Mouse (Mus musculus): ENCODE results near the gene Pnmal2. TPM values are rescaled to one million over a fixed set of nuclear protein-coding genes. Genes with fewer than 3 reads are reported as not detected.
A peak's percentile ranks its signal among the peaks of the same experiment; 100 is the strongest.

Gene Pnmal2
- polyA plus RNA-seq, 1 experiment from 2014 or later: 4.7 TPM

- no peaks in the 10 kb centered on the region for H3K27me3 ChIP-seq (ENCODE audit: control insufficient read depth, insufficient read depth, low read length)
- ATAC-seq (ENCODE audit: low FRiP score, low TSS enrichment) (no peak; the same call in 1 of the 2 replicates), DNase-seq (ENCODE audit: low spot score) (peak; percentile 54)
- WGBS: 34% methylated on average over 13 of the region's 14 CpGs
- H3K9ac ChIP-seq (ENCODE audit: low read length): no peak overlapping the region
- no peak overlapping the region for H3K27ac ChIP-seq (replicated peaks)
- H3K4me1 ChIP-seq (replicated peaks; ENCODE audit: control insufficient read depth, insufficient read depth): no peaks in the 10 kb centered on the region
- H3K4me3 ChIP-seq (ENCODE audit: low read depth, low read length): no peak overlapping the region
- H3K4me2 ChIP-seq (replicated peaks; ENCODE audit: low read depth): no peak overlapping the region
- H3K9me3 ChIP-seq (ENCODE audit: control insufficient read depth, low read length): no peaks in the 10 kb centered on the region
- no peak for TF ChIP-seq EP300 (optimal IDR thresholded peaks at IDR 0.05)
- TF ChIP-seq CTCF (IDR thresholded peaks at IDR 0.05; ENCODE audit: low read depth): peak; percentile 84
- H3K36me3 ChIP-seq (ENCODE audit: control insufficient read depth, insufficient read depth, low read length): no peaks in the 10 kb centered on the region
Observed at GRCm38 (mm10) chr7:16932704-16933577, 11.5 kb upstream of the Pnmal2 start.

DNA sequence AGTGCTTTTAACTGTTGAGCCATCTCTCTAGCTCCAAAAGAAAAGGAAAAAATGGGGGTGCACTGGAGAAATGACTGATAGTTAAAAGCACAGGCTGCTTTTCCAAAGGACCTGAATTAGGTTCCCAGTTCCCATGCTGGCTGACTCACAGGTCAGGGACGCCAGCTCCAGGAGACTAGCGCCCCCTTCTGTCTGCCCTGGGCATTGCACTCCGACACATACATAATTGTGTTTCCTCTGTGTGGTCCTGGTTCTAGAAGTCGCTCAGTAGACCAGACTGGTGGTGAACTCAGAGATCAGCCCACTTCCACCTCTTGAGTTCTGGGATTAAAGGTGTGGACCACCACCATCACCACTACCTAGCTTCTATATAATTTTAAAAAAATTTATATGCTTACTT lies 7.2 kb upstream of the Pnmal2 start:
- Histone ChIP-seq H3K27ac (replicated peaks) (no peak overlapping the region), H3K4me2 (replicated peaks; ENCODE audit: low read depth) (no peak overlapping the region), H3K9me3 (ENCODE audit: control insufficient read depth, low read length) (no peaks in the 10 kb centered on the region), H3K4me3 (ENCODE audit: low read depth, low read length) (no peak overlapping the region), H3K27me3 (ENCODE audit: control insufficient read depth, insufficient read depth, low read length) (no peaks in the 10 kb centered on the region), H3K4me1 (replicated peaks; ENCODE audit: control insufficient read depth, insufficient read depth) (no peaks in the 10 kb centered on the region), H3K9ac (ENCODE audit: low read length) (no peak overlapping the region), H3K36me3 (ENCODE audit: control insufficient read depth, insufficient read depth, low read length) (no peaks in the 10 kb centered on the region)
- no peak for DNase-seq (ENCODE audit: low spot score)
- ATAC-seq (ENCODE audit: low FRiP score, low TSS enrichment): no peak
- TF ChIP-seq CTCF (IDR thresholded peaks at IDR 0.05; ENCODE audit: low read depth) (peak; percentile 58), EP300 (optimal IDR thresholded peaks at IDR 0.05) (no peak)
- 54% methylated on average over 4 of the region's 4 CpGs for WGBS

DNA sequence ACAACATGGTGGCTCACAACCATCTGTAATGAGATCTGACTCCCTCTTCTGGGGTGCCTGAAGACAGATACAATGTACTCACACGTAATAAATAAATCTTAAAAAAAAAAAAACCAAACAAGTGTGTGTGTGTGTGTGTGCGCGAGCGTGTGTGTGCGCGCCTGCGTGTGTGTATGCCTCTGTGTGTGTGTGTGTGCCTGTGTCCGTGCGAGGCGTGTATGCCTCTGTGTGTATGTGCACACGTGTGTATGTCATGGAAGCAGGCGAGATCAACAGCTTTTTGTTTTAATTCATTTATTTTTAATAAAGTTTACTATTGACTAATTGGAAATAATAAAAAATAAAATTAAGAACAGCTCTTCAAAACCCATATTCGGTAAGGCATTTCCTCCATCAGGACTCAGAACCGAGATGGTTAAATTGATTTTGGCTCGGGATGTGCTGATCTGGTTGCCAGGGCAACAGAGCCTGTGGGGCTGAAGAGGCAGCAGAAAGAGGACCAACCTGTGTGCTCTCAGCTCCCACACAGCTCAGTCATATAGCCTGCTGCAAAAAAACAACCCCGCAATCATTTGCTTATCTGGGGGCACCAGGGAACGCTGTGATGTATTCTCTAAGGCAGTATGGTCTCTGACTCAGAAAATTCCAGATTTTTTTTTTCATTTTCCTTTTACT lies 6.2 kb upstream of the Pnmal2 start:
- DNase-seq (ENCODE audit: low spot score): no peak
- H3K9me3 ChIP-seq (ENCODE audit: control insufficient read depth, low read length): no peaks in the 10 kb centered on the region
- 69% methylated on average over 17 of the region's 17 CpGs for WGBS
- TF ChIP-seq CTCF (IDR thresholded peaks at IDR 0.05; ENCODE audit: low read depth) (no peak), EP300 (optimal IDR thresholded peaks at IDR 0.05) (no peak)
- no peak overlapping the region for H3K27ac ChIP-seq (replicated peaks)
- H3K27me3 ChIP-seq (ENCODE audit: control insufficient read depth, insufficient read depth, low read length): no peaks in the 10 kb centered on the region
- H3K36me3 ChIP-seq (ENCODE audit: control insufficient read depth, insufficient read depth, low read length): no peaks in the 10 kb centered on the region
- no peak overlapping the region for H3K4me3 ChIP-seq (ENCODE audit: low read depth, low read length)
- no peaks in the 10 kb centered on the region for H3K4me1 ChIP-seq (replicated peaks; ENCODE audit: control insufficient read depth, insufficient read depth)
- no peak overlapping the region for H3K4me2 ChIP-seq (replicated peaks; ENCODE audit: low read depth)
- no peak for ATAC-seq (ENCODE audit: low FRiP score, low TSS enrichment)
- no peak overlapping the region for H3K9ac ChIP-seq (ENCODE audit: low read length)

- H3K4me2 ChIP-seq (replicated peaks; ENCODE audit: low read depth): no peak overlapping the region
- peak overlapping the region; percentile 49 for H3K27ac ChIP-seq (replicated peaks)
- H3K4me3 ChIP-seq (ENCODE audit: low read depth, low read length): no peak overlapping the region
- TF ChIP-seq EP300 (optimal IDR thresholded peaks at IDR 0.05) (no peak), CTCF (IDR thresholded peaks at IDR 0.05; ENCODE audit: low read depth) (no peak)
- no peaks in the 10 kb centered on the region for H3K9me3 ChIP-seq (ENCODE audit: control insufficient read depth, low read length)
- no peak; the same call in 1 of the 2 replicates for ATAC-seq (ENCODE audit: low FRiP score, low TSS enrichment)
- 0 out of 2 replicates have a peak, but pooled peaks cover 2% of the 10 kb centered on the region for H3K4me1 ChIP-seq (replicated peaks; ENCODE audit: control insufficient read depth, insufficient read depth)
- 19% methylated on average over 7 of the region's 7 CpGs for WGBS
- H3K36me3 ChIP-seq (ENCODE audit: control insufficient read depth, insufficient read depth, low read length): no peaks in the 10 kb centered on the region
- H3K27me3 ChIP-seq (ENCODE audit: control insufficient read depth, insufficient read depth, low read length): no peaks in the 10 kb centered on the region
- H3K9ac ChIP-seq (ENCODE audit: low read length): no peak overlapping the region
- no peak for DNase-seq (ENCODE audit: low spot score)
Observed at GRCm38 (mm10) chr7:16940292-16940691, 4.2 kb upstream of the Pnmal2 start.

DNA sequence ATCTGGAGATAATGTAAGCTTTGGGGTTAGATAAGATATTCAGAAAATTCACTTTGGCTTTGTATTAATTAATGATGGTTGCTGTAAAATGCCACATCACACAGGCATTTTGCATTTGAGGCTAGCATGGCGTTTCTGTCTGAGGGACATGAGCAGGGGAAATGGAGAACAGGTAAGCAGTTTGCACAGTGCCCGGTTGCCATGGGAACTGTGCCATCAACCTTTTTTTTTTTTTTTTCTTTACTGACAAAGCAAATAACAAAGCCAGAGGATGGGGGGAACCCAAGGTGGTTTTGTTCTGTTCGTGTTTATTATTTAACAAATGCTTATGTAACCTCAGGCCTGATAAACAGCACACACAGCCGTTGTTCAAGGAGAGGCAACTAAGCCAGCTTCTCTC lies 1.6 kb upstream of the Pnmal2 start:
- Histone ChIP-seq H3K27ac (replicated peaks) (no peak overlapping the region), H3K36me3 (ENCODE audit: control insufficient read depth, insufficient read depth, low read length) (no peaks in the 10 kb centered on the region), H3K9me3 (ENCODE audit: control insufficient read depth, low read length) (no peaks in the 10 kb centered on the region), H3K4me3 (ENCODE audit: low read depth, low read length) (no peak overlapping the region), H3K4me1 (replicated peaks; ENCODE audit: control insufficient read depth, insufficient read depth) (peaks cover 8% of the 10 kb centered on the region), H3K4me2 (replicated peaks; ENCODE audit: low read depth) (no peak overlapping the region), H3K9ac (ENCODE audit: low read length) (no peak overlapping the region), H3K27me3 (ENCODE audit: control insufficient read depth, insufficient read depth, low read length) (no peaks in the 10 kb centered on the region)
- ATAC-seq (ENCODE audit: low FRiP score, low TSS enrichment) (no peak), DNase-seq (ENCODE audit: low spot score) (no peak)
- TF ChIP-seq EP300 (optimal IDR thresholded peaks at IDR 0.05): no peak
- no peak for TF ChIP-seq CTCF (IDR thresholded peaks at IDR 0.05; ENCODE audit: low read depth)
- 44% methylated on average over 4 of the region's 4 CpGs for WGBS

Measured in stomach, postnatal 0 days (tissue).